Mouse (Mus musculus) bone marrow macrophage, adult 2 months (primary cell): ENCODE measurements around the gene Asl. TPM values are rescaled to one million over a fixed set of nuclear protein-coding genes. Genes with fewer than 3 reads are reported as not detected.

Experiments
- H3K27ac ChIP-seq: 2 replicates; pipeline ENCODE4 v1.5.1; 2012; ENCODE audit warnings: low read depth, low read length; ENCODE audit not compliant: insufficient read depth
- H3K4me1 ChIP-seq: 2 replicates; pipeline ENCODE4 v1.6.1; 2012; ENCODE audit warnings: low read length; ENCODE audit not compliant: control insufficient read depth, insufficient read depth
- H3K4me3 ChIP-seq: 2 replicates; pipeline ENCODE4 v1.5.1; 2012; ENCODE audit warnings: mild to moderate bottlenecking, low read length, moderate library complexity; ENCODE audit not compliant: insufficient read depth
- CTCF ChIP-seq: IDR thresholded peaks from 2 replicates; pipeline ENCODE4 v1.5.1; 2012; ENCODE audit warnings: low read depth, mild to moderate bottlenecking, low read length, moderate library complexity
- POLR2A ChIP-seq: IDR thresholded peaks from 2 replicates; pipeline ENCODE4 v1.6.1; 2012; ENCODE audit warnings: mild to moderate bottlenecking, low read depth, low read length, borderline replicate concordance
- polyA plus RNA-seq: library from polyadenylated mRNA; stranded (reverse); fragments of >200 nt; gene quantifications from 2 replicates; pipeline ENCODE4 v1.2.4, GENCODE M21; 2012; ENCODE audit not compliant: missing spikeins, insufficient read depth, insufficient read length

Asl gene
- polyA plus RNA-seq, 1 experiment, result 72.7 TPM

DNA sequence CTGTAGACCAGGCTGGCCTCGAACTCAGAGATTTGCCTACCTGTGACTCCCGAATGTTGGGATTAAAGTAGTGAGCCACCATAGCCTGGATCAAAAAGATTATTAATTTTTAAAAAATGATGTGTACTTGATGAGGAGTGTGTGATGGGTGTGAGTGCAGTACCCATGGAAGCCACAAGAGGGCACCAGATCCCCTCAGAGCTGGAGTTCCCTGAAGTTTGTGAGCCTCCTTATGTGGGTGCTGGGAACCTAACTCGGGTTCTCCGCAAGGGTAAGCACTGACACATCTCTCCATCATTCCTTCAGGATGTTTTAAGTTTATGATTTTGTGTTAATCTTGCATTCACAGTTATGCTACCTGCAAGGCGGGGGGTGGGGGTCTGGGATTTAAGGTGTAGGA is 18.1 kb downstream of the Asl start:
- no peak overlapping the region for H3K4me3 ChIP-seq
- TF ChIP-seq CTCF, result peak; percentile 60
- TF ChIP-seq POLR2A, result no peak
- H3K27ac ChIP-seq, result no peak overlapping the region
- no peaks in the 10 kb centered on the region for H3K4me1 ChIP-seq

DNA sequence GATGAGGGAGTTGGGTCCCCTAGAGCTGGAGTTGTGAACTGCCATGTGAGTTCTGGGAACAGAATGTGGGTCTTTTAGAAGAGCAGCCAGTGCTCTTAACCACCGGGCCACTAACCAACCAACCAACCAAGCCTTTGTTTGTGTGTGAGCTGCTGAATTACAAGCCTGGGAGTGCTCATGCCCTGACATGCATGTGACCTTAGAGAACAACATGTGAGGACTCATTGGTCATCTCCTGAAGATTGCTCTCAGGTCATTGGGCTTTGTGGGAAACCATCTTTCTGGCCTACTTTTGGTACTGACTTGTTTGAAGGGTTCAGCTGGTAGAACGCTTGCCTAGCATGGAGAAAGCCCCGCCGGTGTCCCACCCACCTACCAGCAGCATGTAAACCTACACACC is 19.3 kb downstream of the Asl start:
- TF ChIP-seq POLR2A (no peak), CTCF (no peak)

DNA sequence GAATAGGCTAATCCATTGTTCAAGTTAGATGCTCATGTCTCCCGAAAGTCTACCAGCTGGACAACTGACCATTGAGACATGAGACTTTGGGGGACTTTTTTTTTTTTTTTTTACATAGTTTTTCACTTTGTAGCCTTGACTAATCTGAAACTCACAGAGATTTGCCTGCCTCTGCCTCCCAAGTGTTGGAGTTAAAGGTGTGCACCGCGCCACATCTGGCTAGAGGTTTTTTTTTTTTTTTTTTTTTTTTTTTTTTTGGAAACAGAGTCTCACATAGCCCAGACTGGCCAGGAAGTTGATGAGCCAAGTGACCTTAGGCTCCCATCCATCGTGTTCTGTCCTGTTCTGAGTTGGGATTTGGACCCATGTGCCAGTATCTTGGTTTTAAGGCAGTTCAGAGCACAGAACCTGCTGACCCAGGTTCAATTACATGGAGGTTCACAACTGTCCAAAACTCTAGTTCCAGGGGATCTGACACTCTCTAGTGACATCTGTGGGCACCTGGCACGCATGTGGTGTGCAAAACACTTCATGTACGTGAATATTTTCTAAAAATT is 20.9 kb downstream of the Asl start:
- TF ChIP-seq POLR2A, result no peak
- no peak for TF ChIP-seq CTCF
- peaks cover 9% of the 10 kb centered on the region for H3K4me1 ChIP-seq
- no peak overlapping the region for H3K4me3 ChIP-seq
- no peak overlapping the region for H3K27ac ChIP-seq

More for the DNA sequence above, 19.3 kb downstream of the Asl start:
- no peak overlapping the region for H3K4me3 ChIP-seq
- no peak overlapping the region for H3K27ac ChIP-seq
- H3K4me1 ChIP-seq, result no peaks in the 10 kb centered on the region

DNA sequence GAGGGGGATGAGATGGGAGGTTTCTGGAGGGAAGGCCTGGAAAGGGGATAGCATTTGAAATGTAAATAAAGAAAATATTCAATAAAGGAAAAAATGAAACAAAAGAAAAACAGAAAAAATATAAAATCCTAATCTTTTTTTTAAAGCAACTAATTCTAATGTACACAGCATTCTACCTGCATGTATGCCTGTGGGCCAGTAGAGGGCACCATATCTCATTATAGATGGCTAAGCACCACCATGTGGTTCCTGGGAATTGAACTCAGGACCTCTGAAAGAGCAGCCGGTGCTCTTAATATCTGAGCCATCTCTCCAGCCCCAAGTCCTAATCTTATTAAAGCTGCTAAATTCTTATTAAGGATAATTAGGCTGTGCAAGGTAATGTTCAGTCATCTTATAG is 21.7 kb downstream of the Asl start:
- Histone ChIP-seq H3K4me1 (peaks cover 10% of the 10 kb centered on the region), H3K27ac (no peak overlapping the region), H3K4me3 (no peak overlapping the region)
- TF ChIP-seq CTCF (no peak), POLR2A (no peak)

DNA sequence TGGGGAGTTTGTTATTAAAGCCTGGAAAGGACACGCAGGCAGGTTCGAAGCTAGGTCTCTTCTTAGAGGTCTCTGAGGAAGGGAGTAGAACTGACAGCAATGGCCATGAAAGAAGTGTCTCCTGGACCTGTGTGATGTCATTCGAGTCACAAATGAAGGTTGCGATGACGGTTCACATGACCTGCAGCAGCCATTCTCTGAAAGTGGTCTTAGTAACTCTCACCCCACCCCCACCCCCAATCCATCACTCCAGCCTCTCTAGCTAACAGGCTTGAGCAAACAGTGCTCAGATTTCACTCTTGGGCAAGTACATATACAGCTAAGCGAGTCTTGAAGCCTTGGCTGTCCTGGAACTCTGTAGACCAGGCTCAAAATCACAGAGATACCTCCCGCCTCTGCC is 25.8 kb downstream of the Asl start:
- Histone ChIP-seq H3K4me3 (no peak overlapping the region), H3K27ac (peak overlapping the region; percentile 91), H3K4me1 (peaks cover 25% of the 10 kb centered on the region)
- no peak for TF ChIP-seq POLR2A
- no peak for TF ChIP-seq CTCF

DNA sequence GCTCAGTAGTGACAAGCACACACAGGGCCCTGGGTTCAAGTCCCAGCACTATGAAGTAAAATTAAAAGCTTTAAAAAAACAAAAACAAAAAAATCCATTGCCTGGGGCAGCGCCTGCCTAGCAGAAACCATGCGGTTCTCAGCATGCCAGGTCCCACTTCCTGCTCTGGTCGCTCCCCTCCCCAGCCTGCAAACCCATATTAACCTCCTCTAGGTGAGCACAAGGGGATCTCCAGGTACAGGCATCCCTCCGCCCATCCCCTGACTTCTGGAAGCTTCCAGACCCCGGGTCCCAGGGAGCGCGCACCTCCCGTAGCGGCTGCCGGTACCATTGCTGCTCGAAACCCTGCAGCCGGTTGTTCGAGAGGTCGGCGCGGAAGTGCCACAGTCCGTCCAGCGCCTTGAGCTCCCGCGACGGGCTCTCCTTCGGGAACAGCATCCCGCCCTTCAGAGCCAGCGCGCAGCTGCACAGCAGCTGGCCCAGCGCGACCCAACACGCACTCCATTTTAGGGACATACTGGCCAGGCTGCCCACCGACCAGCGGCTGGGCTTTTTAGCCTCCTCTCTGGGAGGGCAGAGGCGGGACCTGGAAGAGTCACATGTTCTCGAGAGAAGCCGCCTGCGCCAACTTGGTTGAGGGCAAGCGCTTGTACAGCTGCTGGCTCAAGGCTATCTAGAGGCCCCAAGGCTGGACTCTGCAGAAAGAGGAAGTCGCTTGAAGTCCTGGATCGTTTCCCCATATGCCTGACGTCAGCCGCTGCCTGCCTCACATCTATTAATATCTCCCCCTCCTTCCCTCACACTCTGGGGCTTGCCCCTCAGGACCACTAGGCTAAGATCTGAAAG is 26.5 kb downstream of the Asl start, which contains the start of gene Gusb:
Gene Gusb, minus strand, starts transcription at position 749 of the 846 bp plus-strand sequence.
- H3K4me1 ChIP-seq, result peaks cover 25% of the 10 kb centered on the region
- peak within 1 kb of the TSS; percentile 73 for H3K4me3 ChIP-seq
- peak within 1 kb of the TSS; percentile 91 for H3K27ac ChIP-seq
- TF ChIP-seq CTCF, result no peak
- TF ChIP-seq POLR2A, result peak; percentile 72; the same call in 1 of the 2 replicates

GRCm38 (mm10) chr5:130001356-130001987 is 27.6 kb downstream of the Asl start:
- Histone ChIP-seq H3K27ac (peak overlapping the region; percentile 85), H3K4me3 (peak overlapping the region; percentile 73), H3K4me1 (peaks cover 25% of the 10 kb centered on the region)
- TF ChIP-seq POLR2A (no peak), CTCF (no peak)

GRCm38 (mm10) chr5:130000735-130001134 is 28.3 kb downstream of the Asl start:
- TF ChIP-seq CTCF, result no peak
- peaks cover 31% of the 10 kb centered on the region for H3K4me1 ChIP-seq
- peak overlapping the region; percentile 73 for H3K4me3 ChIP-seq
- H3K27ac ChIP-seq, result peak overlapping the region; percentile 85

GRCm38 (mm10) chr5:129999097-129999496 is 29.9 kb downstream of the Asl start:
- Histone ChIP-seq H3K27ac (no peak overlapping the region), H3K4me3 (no peak overlapping the region), H3K4me1 (peaks cover 42% of the 10 kb centered on the region)
- TF ChIP-seq CTCF (peak; percentile 34; the same call in 1 of the 2 replicates), POLR2A (no peak)

DNA sequence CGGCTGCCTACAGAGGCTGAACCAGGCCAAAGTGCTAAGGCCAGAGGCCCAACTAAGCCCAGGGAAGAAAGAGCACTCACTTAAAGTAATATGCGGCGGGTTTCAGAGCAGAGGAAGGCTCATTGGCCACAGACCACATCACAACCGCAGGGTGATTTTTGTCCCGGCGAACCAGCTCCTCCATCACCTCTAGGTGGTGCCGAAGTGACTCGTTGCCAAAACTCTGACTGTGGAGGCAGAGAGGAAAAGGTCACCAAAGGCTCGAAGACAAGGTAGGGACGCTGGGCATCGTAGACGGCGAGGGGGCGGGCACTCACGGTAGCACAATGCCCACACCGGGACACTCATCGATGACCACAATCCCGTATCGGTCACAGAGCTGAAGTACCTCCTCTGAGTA is 31.3 kb downstream of the Asl start:
- TF ChIP-seq POLR2A, result no peak
- TF ChIP-seq CTCF, result no peak
- Histone ChIP-seq H3K27ac (no peak overlapping the region), H3K4me1 (peaks cover 31% of the 10 kb centered on the region), H3K4me3 (no peak overlapping the region)
